Mouse (Mus musculus) thymus, adult 2 months (tissue): ENCODE data around the gene Gabarapl1.

Experiments used
- CTCF ChIP-seq: fragments of 200-500 bp; IDR thresholded peaks from 2 replicates; pipeline ENCODE4 v1.5.1; 2012; ENCODE audit warnings: mild to moderate bottlenecking, control low read depth, low read length, moderate library complexity, borderline replicate concordance; ENCODE audit not compliant: control insufficient read depth, poor library complexity, insufficient read depth; ENCODE audit errors: extremely low read depth
- POLR2A ChIP-seq: fragments of 200-500 bp; IDR thresholded peaks from 2 replicates; pipeline ENCODE4 v1.6.1; 2012; ENCODE audit warnings: mild to moderate bottlenecking, low read length, control low read depth, moderate library complexity; ENCODE audit not compliant: control insufficient read depth, poor library complexity, insufficient read depth; ENCODE audit errors: extremely low read depth

DNA sequence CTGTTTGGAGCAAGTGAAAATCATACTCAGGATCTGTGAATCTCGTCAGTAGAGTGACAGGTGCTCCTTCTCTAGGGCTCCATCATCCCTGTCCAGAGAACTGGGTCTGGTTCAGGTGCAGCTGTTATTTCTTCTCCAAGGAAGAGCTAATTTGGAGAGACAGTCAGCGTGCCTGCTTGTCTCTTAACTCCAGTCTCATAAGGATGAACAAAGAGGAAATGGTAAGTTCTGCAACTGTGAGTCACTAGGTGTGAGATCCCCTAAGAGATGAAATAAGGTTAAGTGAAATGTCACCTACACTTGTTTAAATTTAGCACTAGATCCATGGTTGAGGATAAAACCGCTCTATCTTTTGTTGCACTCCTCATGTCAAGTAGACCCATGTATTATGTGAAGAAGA, 50.1 kb downstream of the Gabarapl1 start:
- TF ChIP-seq CTCF (no peak), POLR2A (no peak)
